Mouse (Mus musculus) heart, adult 2 months (tissue): ENCODE data around the gene Zfp346.

Experiments
- CTCF ChIP-seq: fragments of 200-600 bp; IDR thresholded peaks from 2 replicates; pipeline ENCODE4 v1.8.1; 2022; ENCODE audit warnings: antibody characterized with exemption, mild to moderate bottlenecking, moderate library complexity
- POLR2A ChIP-seq: fragments of 200-500 bp; IDR thresholded peaks from 2 replicates; pipeline ENCODE4 v1.6.1; 2011; ENCODE audit warnings: mild to moderate bottlenecking, low read depth, low read length, control low read depth; ENCODE audit not compliant: insufficient read depth

GRCm38 (mm10) chr13:55105953-55106691, 1.0 kb downstream of the Zfp346 start:
- TF ChIP-seq CTCF (no peak), POLR2A (no peak)
